Mouse (Mus musculus) bone marrow macrophage, adult 2 months (primary cell): ENCODE data around the gene Mss51.

ENCODE experiments used
- CTCF ChIP-seq: IDR thresholded peaks from 2 replicates; pipeline ENCODE4 v1.5.1; 2012; ENCODE audit warnings: low read depth, mild to moderate bottlenecking, low read length, moderate library complexity
- POLR2A ChIP-seq: IDR thresholded peaks from 2 replicates; pipeline ENCODE4 v1.6.1; 2012; ENCODE audit warnings: mild to moderate bottlenecking, low read depth, low read length, borderline replicate concordance

DNA sequence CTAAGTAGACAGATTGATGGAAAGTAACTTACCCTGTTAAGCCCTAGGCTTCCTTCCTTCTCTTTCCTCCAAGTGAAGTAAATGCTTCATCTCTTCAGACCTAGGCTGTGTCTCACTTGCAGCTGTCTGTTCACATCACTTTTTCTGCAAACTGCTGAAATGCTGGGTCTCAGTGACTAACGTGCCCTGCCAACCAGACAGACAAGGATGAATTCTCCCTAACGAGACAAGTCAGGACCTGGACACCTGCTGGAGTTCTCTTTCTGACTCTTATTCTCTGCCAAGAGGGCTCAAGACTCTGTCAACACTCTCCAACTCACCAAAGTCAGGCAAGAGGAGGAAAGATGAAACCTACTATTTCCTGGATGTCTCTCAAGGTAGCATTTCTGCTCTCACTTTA lies at the start of gene Mss51:
- TF ChIP-seq POLR2A (no peak), CTCF (no peak)
